Mouse (Mus musculus) skeletal muscle tissue, adult 2 months (tissue): ENCODE data around the gene Tenm3.

Source experiments
- DNase-seq: peaks from one replicate; pipeline ENCODE4 v3.0.0-alpha.2; 2012; ENCODE audit warnings: low read depth, low spot score

Gene Tenm3

DNA sequence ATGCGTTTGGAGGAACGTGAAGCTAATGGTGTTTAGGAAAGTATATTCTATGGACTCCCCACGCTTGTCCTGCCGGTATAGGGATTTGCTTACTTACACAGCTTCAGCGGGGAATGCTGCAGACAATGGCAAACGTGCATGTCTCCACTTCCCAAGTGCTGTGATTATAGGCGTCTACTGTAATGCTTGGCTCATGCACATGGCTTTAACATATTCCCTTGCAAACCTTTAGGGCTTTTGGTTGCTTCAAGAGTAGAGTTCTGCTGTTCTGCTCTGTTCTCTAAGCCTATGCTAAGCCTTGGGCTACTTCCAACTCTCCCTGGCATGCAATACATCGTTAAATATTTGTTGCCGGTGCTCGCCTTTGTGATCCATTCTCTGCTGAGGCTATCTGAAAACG, 102.8 kb downstream of the Tenm3 start:
- no peak for DNase-seq

- no peak for DNase-seq
These were observed 103.4 kb downstream of the Tenm3 start for GRCm38 (mm10) chr8:48740147-48740881.

GRCm38 (mm10) chr8:48733731-48734130, 110.0 kb downstream of the Tenm3 start:
- DNase-seq, result no peak

GRCm38 (mm10) chr8:48733057-48733456, 110.7 kb downstream of the Tenm3 start:
- DNase-seq, result no peak

DNA sequence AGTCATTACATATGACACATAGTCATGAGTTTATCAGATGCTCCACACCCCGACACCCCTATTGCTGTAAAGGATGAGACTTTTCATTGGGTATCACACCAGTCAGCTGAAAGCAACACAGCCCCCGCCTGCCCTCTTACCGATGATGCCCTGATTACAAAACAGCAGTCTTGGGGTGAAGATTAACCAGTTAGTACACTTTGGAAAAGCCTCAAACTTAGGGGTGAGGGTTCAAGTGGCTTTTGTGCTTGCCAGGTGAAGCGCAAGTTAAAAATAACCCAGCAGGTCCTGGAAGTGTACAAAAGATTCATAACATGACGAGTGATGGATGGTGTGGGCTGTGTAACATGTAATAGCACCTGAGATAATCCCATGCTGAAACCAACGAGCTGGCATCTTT, 113.0 kb downstream of the Tenm3 start:
- DNase-seq, result no peak

DNA sequence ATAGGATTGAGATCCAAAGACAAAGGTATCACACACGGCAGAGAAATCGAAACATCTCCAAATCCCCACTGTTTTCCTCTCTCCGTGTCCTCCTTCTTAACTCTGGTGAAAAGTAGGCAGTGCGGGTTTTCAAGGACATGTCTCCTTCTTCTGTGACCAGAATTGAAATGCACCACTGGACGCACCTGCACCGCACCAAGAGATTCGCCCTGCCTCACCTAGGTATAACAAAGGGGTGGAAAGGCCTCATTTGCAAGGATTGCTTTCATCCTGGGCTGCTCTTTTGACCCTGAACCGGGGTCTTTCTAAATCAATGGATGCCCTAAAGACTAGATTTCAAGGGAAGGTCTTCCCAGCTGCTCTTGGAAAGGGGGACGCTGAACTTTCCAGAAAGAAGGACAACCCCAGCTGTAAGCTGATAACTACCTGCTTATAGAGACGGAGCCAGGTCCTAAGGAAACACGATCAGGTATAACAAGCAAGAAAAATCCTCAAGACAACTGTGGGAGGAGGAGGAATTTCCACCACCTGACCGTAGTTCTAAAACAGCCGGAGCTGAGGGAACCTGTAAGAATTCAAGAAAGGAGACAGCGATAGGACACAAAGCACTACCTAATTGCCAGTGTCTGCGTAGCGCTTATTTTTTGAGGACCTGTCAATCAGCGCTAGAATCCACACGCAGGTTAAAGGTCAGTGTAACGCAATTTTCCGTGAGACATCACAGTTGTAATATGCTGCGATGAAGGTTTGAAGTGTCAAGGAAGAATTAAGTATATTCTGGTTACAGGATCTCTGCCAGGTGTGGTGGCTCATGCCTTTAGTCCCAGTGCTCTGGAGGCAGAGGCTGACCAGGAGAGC, 114.7 kb downstream of the Tenm3 start:
- DNase-seq, result no peak

- DNase-seq, result no peak
These were observed 115.7 kb downstream of the Tenm3 start for GRCm38 (mm10) chr8:48728006-48728405.

DNA sequence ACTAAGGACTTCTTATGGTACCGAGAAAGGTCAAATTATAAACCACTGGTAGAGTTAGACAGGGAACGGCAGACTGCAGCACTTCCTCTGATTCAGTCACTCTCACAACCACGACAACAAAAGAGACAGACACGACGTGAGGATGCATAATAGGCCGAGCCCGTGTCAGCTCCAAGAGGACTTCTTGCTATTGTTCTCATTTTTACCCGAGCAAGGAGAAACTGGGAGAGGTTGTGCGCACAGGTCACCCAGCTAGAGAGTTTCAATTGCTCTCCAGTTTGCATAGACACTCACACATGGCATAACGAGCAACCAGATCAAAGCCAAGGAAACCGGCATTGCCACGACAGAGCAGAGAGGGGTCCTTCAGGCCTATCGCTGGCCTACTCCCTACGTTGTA, 121.0 kb downstream of the Tenm3 start:
- no peak for DNase-seq

DNA sequence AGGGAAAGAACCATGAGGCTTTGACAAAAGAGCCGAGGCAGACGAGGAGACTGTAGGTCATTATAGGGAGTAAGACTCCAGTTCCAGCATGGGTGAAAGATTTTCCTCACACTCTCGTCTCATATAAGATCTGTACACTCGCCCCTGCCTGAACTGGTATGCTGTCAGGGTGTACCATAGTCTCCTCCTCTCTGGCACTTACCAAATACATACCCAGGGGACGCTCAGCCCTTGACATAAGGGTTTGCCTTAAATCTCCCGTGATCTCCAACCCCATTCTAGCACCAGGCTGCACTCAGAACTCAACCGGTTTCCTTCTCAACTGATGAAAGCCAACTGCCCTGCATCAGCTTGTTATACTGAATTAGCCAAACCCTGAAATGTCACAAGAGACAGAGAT, 121.4 kb downstream of the Tenm3 start:
- no peak for DNase-seq

- no peak for DNase-seq
These were observed 122.4 kb downstream of the Tenm3 start for GRCm38 (mm10) chr8:48721376-48721775.

GRCm38 (mm10) chr8:48715616-48716015, 128.1 kb downstream of the Tenm3 start:
- DNase-seq, result no peak

- no peak for DNase-seq
These were observed 137.1 kb downstream of the Tenm3 start for GRCm38 (mm10) chr8:48706666-48707065.

- no peak for DNase-seq
These were observed 138.8 kb downstream of the Tenm3 start for GRCm38 (mm10) chr8:48704885-48705515.

DNA sequence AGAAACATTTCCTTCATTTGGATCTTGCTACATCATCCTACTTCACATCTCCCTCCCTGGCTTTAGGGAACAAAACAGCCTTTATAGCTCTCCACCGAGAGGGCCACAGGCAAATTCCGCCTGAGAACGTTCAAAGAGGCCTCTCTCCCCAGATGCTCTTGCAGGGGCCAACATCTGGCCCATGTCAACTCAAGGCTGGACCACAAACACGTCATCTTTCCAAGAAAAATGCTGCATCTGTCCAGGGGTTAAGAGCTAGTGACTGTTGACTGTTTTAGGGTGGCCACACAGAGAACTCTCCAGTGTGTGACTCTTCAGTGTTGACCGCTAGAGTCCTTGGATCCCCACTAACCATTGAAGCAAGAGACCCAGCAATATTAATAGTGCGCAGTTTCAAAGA, 139.3 kb downstream of the Tenm3 start:
- peak; percentile 19 for DNase-seq

DNA sequence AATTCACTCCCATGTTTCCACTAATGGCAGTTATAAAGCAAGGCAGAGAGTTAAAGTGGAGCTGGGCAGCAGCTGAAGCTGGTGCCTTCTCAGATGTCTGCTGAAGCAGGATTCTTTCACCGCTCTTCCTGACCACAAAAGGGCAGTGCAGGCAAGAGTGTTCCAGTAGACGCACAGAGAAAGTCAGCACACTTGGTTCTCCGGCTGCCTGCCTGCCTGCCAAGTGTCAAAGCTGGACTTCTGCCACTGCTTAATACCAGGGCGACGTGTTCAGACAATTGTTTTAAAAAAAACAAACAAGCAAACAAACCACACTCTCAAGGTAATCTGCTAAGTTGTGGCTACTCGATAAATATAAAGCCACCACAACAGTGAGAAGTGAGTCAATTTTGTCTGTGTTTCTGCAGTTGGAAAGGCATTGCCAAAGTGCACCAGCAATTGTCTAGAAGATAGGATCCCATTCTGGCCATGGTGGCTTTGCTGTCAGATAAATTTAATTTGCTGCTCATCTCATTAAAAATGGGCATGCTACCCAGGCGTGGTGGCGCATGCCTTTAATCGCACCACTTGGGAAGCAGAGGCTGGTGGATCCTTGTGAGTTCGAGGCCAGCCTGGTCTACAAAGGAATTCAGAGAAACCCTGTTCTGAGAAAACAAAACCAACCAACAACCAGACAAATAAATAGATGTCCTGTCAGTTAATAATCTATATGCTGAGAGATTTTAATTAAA, 152.9 kb downstream of the Tenm3 start:
- DNase-seq, result peak; percentile 83

GRCm38 (mm10) chr8:48688706-48689105, 155.0 kb downstream of the Tenm3 start:
- DNase-seq, result peak; percentile 9

GRCm38 (mm10) chr8:48688188-48688587, 155.6 kb downstream of the Tenm3 start:
- peak; percentile 76 for DNase-seq

- DNase-seq, result no peak
These were observed 170.3 kb downstream of the Tenm3 start for GRCm38 (mm10) chr8:48673476-48673875.

- no peak for DNase-seq
These were observed 171.3 kb downstream of the Tenm3 start for GRCm38 (mm10) chr8:48672471-48672870.

DNA sequence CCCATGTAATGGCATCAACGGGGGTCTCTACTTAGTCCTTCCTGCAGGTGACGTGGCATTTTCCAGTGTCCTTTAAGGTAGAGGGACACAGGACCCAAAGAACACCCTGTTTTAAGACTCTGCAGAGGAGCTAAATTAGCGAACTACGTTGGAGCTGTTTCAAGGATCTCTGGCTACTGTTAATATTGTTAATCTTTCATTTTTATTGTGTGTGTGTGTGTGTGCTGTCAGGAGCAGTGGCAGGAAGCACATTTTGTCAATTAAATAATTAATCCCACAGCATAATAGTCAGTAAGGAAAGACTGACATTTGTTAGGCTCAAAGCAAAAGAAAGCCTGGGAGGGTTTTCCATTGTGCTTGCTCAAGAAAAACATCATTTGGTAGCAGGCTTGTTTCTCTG, 172.4 kb downstream of the Tenm3 start:
- no peak for DNase-seq

DNA sequence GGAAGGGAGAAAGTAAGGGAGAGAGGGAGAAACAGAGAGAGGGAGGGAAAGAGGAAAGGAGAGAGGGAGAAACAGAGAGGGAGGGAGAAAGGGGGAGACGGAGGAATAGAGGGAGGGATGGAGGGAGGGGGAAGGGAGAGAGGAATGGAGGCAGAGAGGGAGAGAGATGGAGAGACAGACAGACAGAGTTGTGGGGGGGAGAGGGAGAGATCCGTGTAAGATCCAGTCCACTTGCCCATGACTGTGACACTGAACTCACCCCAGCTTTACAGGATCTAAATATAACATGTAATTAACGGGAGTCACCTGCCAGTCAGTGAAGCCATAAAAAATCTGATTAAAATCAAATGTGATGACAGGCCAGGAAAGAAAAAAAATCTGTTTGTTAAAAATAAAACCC, 172.9 kb downstream of the Tenm3 start:
- no peak for DNase-seq

GRCm38 (mm10) chr8:48670387-48670786, 173.4 kb downstream of the Tenm3 start:
- DNase-seq, result no peak
